Mouse (Mus musculus) gastrocnemius, adult 8-10 months (tissue): ENCODE measurements around the gene Preb. TPM values are rescaled to one million over a fixed set of nuclear protein-coding genes. Genes with fewer than 3 reads are reported as not detected.

ENCODE experiments used
- DNase-seq, 2 experiments: peaks; one replicate each; pipeline ENCODE4 v3.0.0; 2022; ENCODE audit warnings: low spot score in 2 of 2
- total RNA-seq, 4 experiments: library from RNA; stranded (reverse); gene quantifications; 2 replicates each; pipeline ENCODE4 v1.2.4; 2022

Preb gene
- total RNA-seq, 4 experiments from 2014 or later, result 70.1 to 75.2 (median 74.2) TPM

DNA sequence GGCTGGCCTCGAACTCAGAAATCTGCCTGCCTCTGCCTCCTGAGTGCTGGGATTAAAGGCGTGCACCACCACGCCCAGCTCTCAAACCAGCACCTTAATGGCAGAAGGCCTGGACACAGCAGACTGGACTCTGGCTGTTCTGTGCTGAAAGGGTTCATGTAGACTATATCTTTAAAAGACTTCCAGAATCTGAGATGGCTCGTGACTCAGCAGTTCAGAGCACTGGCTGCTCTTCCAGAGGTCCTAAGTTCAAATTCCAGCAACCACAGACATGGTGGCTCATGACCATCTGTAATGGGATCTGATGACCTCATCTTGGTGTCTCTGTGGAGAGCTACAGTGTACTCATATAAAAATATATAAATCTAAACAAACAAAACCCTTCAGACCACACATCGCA lies 58.3 kb downstream of the Preb start:
- no peak for DNase-seq

Other genes with a start within 250 kb of the Preb start
- gene Dpysl5, start 248.8 kb downstream of the Preb start, total RNA-seq, result 1 to 10 TPM in 3 of 4 experiments, under 1 TPM in 1; 0.97 to 1.6 (median 1.4) TPM
- 100 to 1,000 TPM in 1 of 4 experiments, 10 to 100 TPM in 3; 88.7 to 101 (median 92.6) TPM for gene Mapre3, start 145.7 kb downstream of the Preb start, total RNA-seq
- 10 to 100 TPM; 26.5 to 32.4 (median 29.7) TPM for gene Tmem214, start 92.3 kb downstream of the Preb start, total RNA-seq
- gene Agbl5, start 71.7 kb downstream of the Preb start, total RNA-seq, result 1 to 10 TPM; 2.7 to 5.6 (median 3.2) TPM
- gene Ost4, start 52.6 kb downstream of the Preb start, total RNA-seq, result 100 to 1,000 TPM in 2 of 4 experiments, 10 to 100 TPM in 2; 96.6 to 117 (median 105) TPM
- gene Emilin1, start 47.0 kb downstream of the Preb start, total RNA-seq, result 1 to 10 TPM; 1.7 to 3.0 (median 2.8) TPM
- 10 to 100 TPM; 35.7 to 40.5 (median 38.2) TPM for gene Khk, start 38.9 kb downstream of the Preb start, total RNA-seq
- gene Cgref1, start 14.8 kb downstream of the Preb start, total RNA-seq, result 1 to 10 TPM; 2.2 to 4.9 (median 3.3) TPM
- gene Tcf23, start 8.3 kb upstream of the Preb start, total RNA-seq, result under 1 TPM; 0.07 to 0.24 (median 0.15) TPM
- gene Atraid, start 88.0 kb upstream of the Preb start, total RNA-seq, result 10 to 100 TPM; 41.9 to 51.2 (median 47.9) TPM
- 1 to 10 TPM; 6.1 to 7.9 (median 6.7) TPM for gene Slc5a6, start 88.6 kb upstream of the Preb start, total RNA-seq
- 10 to 100 TPM; 25.5 to 30.8 (median 27.9) TPM for gene Cad, start 94.4 kb upstream of the Preb start, total RNA-seq
- gene Dnajc5g, start 145.9 kb upstream of the Preb start, total RNA-seq, result not detected
- gene Slc30a3, start 147.9 kb upstream of the Preb start, total RNA-seq, result under 1 TPM in 2 of 4 experiments, not detected in 2; 0.18 to 0.24 TPM
- gene Trim54, start 156.4 kb upstream of the Preb start, total RNA-seq, result 100 to 1,000 TPM; 420 to 527 (median 441) TPM
- not detected for gene Ucn, start 178.5 kb upstream of the Preb start, total RNA-seq
- gene Mpv17, start 193.9 kb upstream of the Preb start, total RNA-seq, result 10 to 100 TPM; 19.2 to 26.8 (median 22.7) TPM
- under 1 TPM; 0.15 to 0.56 (median 0.29) TPM for gene Gm29609, start 219.6 kb upstream of the Preb start, total RNA-seq
- gene Gtf3c2, start 219.8 kb upstream of the Preb start, total RNA-seq, result 10 to 100 TPM; 20.5 to 28.0 (median 23.2) TPM
- 10 to 100 TPM; 31.3 to 35.8 (median 31.7) TPM for gene Snx17, start 232.9 kb upstream of the Preb start, total RNA-seq
- 10 to 100 TPM; 42.1 to 68.2 (median 50.8) TPM for gene Eif2b4, start 233.1 kb upstream of the Preb start, total RNA-seq
- gene Zfp513, start 241.9 kb upstream of the Preb start, total RNA-seq, result 10 to 100 TPM in 1 of 4 experiments, 1 to 10 TPM in 3; 6.5 to 12.3 (median 8.5) TPM